ENCODE assay signal across 16 mouse cellular contexts in the genomic region with DNA sequence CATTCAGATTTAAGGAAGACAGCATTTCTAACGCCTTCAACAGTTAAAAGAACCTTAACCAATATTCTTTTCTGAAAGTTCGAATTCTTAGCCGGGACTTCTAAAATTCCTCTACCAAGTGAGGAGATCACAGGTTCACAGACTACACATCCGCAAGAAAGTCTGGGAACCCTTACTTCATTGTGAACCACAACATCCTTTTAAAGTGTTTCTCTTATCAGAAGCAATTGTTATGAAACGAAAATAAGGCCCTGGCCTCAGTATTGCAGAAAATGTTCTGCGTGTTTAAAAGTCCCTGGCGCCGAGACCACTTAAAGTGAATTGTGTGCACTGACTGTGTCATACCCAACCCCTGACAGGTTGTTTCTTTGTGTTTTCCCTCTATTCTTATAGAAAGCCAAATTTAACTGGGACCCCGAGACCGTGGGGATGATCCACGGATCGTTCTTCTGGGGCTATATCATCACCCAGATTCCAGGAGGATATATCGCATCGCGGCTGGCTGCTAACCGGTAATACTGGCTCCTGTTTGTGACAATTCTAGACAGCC. TPM values are rescaled to one million over a fixed set of nuclear protein-coding genes. Genes with fewer than 3 reads are reported as not detected.
DNase-seq lines count a peak whose midpoint lies in the region; ATAC-seq and TF ChIP-seq lines count a peak whose summit lies in the region.
"Had no signal": no experiment of that assay in that cellular context is flagged by ENCODE, and none has a peak within 500 bp of the region (broad histone marks: within the 10 kb centered on the region; RNA-seq: fewer than 3 reads in every experiment).

No protein-coding gene starts in this region.

- WGBS in embryonic facial prominence, embryonic 14.5 days = 3% methylated on average over 16 of the region's 16 CpGs
- WGBS in hindbrain, embryonic 11.5 days = 2% methylated on average over 16 of the region's 16 CpGs
- under 1% methylated on average over 16 of the region's 16 CpGs for WGBS in midbrain, embryonic 12.5 days

- H3K4me1 ChIP-seq in E14TG2a.4 (replicated peaks; ENCODE audit: low read depth, low read length) = peaks cover 36% of the 10 kb centered on the region
- no peaks in the 10 kb centered on the region for H3K4me1 ChIP-seq in embryonic facial prominence, embryonic 14.5 days (ENCODE audit: control insufficient read depth, insufficient read depth, low read length)
- 0 out of 2 replicates have a peak, but pooled peaks cover 3% of the 10 kb centered on the region for H3K4me1 ChIP-seq in hindbrain, embryonic 11.5 days (replicated peaks; ENCODE audit: control insufficient read depth, insufficient read depth, low read length)
- H3K4me1 ChIP-seq in midbrain, embryonic 12.5 days = peaks cover 22% of the 10 kb centered on the region

- H3K9me3 ChIP-seq in E14TG2a.4 (ENCODE audit: low read length) = no peaks in the 10 kb centered on the region
- H3K9me3 ChIP-seq in embryonic facial prominence, embryonic 14.5 days (ENCODE audit: control insufficient read depth, low read length) = no peaks in the 10 kb centered on the region
- no peaks in the 10 kb centered on the region for H3K9me3 ChIP-seq in hindbrain, embryonic 11.5 days (ENCODE audit: control insufficient read depth, low read length)
- H3K9me3 ChIP-seq in midbrain, embryonic 12.5 days = no peaks in the 10 kb centered on the region
- H3K9me3 ChIP-seq: heart, embryonic 12.5 days; stomach, embryonic 15.5 days had no signal

- H3K9ac ChIP-seq in embryonic facial prominence, embryonic 14.5 days (ENCODE audit: low read depth, low read length) = no peak overlapping the region; the same call in 1 of the 2 replicates
- H3K9ac ChIP-seq in hindbrain, embryonic 11.5 days (ENCODE audit: low read depth, low read length) = peak overlapping the region; percentile 42; the same call in 1 of the 2 replicates
- H3K9ac ChIP-seq in midbrain, embryonic 12.5 days (replicated peaks) = peak overlapping the region; percentile 70
- H3K9ac ChIP-seq: heart, embryonic 12.5 days; stomach, embryonic 15.5 days had no signal

- no peak for DNase-seq in embryonic facial prominence, embryonic 14.5 days (ENCODE audit: low spot score)
- DNase-seq in hindbrain, embryonic 11.5 days (ENCODE audit: low spot score) = peak; percentile 60
- no peak for DNase-seq in lung, postnatal 4 days
- DNase-seq in heart, adult 8-10 months (ENCODE audit: low spot score) = no peak
- DNase-seq in adipocyte (ENCODE audit: low spot score) = no peak
- no peak for DNase-seq in ovary, postnatal 36 days (ENCODE audit: low spot score)
- DNase-seq: cerebellum, adult 9-11 months; gastrocnemius, postnatal 10 days; lung, adult 18-20 months; thymus, postnatal 36 days had no signal

- no peak for TF ChIP-seq CTCF in E14TG2a.4 (conservative IDR thresholded peaks at IDR 0.05; ENCODE audit: low read length)

- peak overlapping the region; percentile 33; the same call in 1 of the 2 replicates for H3K27ac ChIP-seq in embryonic facial prominence, embryonic 14.5 days (replicated peaks; ENCODE audit: low read depth, low read length)
- peak overlapping the region; percentile 83 for H3K27ac ChIP-seq in hindbrain, embryonic 11.5 days (ENCODE audit: low read depth, low read length)
- H3K27ac ChIP-seq in midbrain, embryonic 12.5 days (replicated peaks) = peak overlapping the region; percentile 92
- H3K27ac ChIP-seq: stomach, embryonic 15.5 days had no signal

- H3K4me2 ChIP-seq in embryonic facial prominence, embryonic 14.5 days (ENCODE audit: low read depth, low read length) = peak overlapping the region; percentile 31; the same call in 1 of the 2 replicates
- peak overlapping the region; percentile 39 for H3K4me2 ChIP-seq in hindbrain, embryonic 11.5 days (replicated peaks; ENCODE audit: low read depth, low read length)
- peak overlapping the region; percentile 53 for H3K4me2 ChIP-seq in midbrain, embryonic 12.5 days (replicated peaks)
- H3K4me2 ChIP-seq: stomach, embryonic 15.5 days had no signal

- ATAC-seq in embryonic facial prominence, embryonic 14.5 days (ENCODE audit: low read depth) = no peak
- no peak for ATAC-seq in hindbrain, embryonic 11.5 days (ENCODE audit: low FRiP score)
- no peak for ATAC-seq in midbrain, embryonic 12.5 days (ENCODE audit: low FRiP score, low read depth)

- no peaks in the 10 kb centered on the region for H3K36me3 ChIP-seq in E14TG2a.4 (ENCODE audit: insufficient read depth, low read length)
- no peaks in the 10 kb centered on the region for H3K36me3 ChIP-seq in embryonic facial prominence, embryonic 14.5 days (ENCODE audit: control insufficient read depth, insufficient read depth, low read length)
- no peaks in the 10 kb centered on the region for H3K36me3 ChIP-seq in hindbrain, embryonic 11.5 days (ENCODE audit: control insufficient read depth, insufficient read depth, low read length)
- no peaks in the 10 kb centered on the region for H3K36me3 ChIP-seq in midbrain, embryonic 12.5 days
- H3K36me3 ChIP-seq: heart, embryonic 12.5 days; stomach, embryonic 15.5 days had no signal

- H3K4me3 ChIP-seq in E14TG2a.4 (replicated peaks; ENCODE audit: low read length) = peak overlapping the region; percentile 51; the same call in 1 of the 2 replicates
- no peak overlapping the region for H3K4me3 ChIP-seq in embryonic facial prominence, embryonic 14.5 days (ENCODE audit: low read depth, low read length)
- H3K4me3 ChIP-seq in hindbrain, embryonic 11.5 days (ENCODE audit: low read depth, low read length) = peak overlapping the region; percentile 26
- peak overlapping the region; percentile 40 for H3K4me3 ChIP-seq in midbrain, embryonic 12.5 days
- H3K4me3 ChIP-seq: heart, embryonic 12.5 days; stomach, embryonic 15.5 days had no signal

- H3K27me3 ChIP-seq in E14TG2a.4 (ENCODE audit: insufficient read depth, low read length) = peaks cover 54% of the 10 kb centered on the region
- peaks cover 91% of the 10 kb centered on the region for H3K27me3 ChIP-seq in embryonic facial prominence, embryonic 14.5 days (replicated peaks; ENCODE audit: control insufficient read depth, insufficient read depth, low read length)
- H3K27me3 ChIP-seq in hindbrain, embryonic 11.5 days (ENCODE audit: control insufficient read depth, insufficient read depth, low read length) = peaks cover 63% of the 10 kb centered on the region
- peaks cover 69% of the 10 kb centered on the region for H3K27me3 ChIP-seq in midbrain, embryonic 12.5 days

RNA-seq across cellular contexts. Expression of a gene that starts 4.7 kb away (rescaled TPM):
- 3.9 and 4.4 TPM in 2 replicates for polyA plus RNA-seq in embryonic facial prominence, embryonic 14.5 days (2014; fragmentation: Nextera tagmentation; extraction: Ambion mirVana)
- polyA plus RNA-seq in hindbrain, embryonic 11.5 days (2014; fragmentation: Nextera tagmentation; extraction: Ambion mirVana) = 33.2 and 34.9 TPM in 2 replicates
- polyA plus RNA-seq in midbrain, embryonic 12.5 days (2016; fragmentation: Nextera tagmentation; extraction: Ambion mirVana) = 52.6 and 59.0 TPM in 2 replicates
- total RNA-seq in heart, adult 8-10 months (2022) = not detected
- total RNA-seq: megakaryocyte, adult 5-6 weeks had no signal
- polyA plus RNA-seq: kidney, embryonic 14.5 days had no signal

Comparison
In these comparisons a context has a peak if more than half of its experiments do, and no peak if none do; other contexts are left out.
1. H3K27ac ChIP-seq: peak in every context shown above with its lines; median percentile 92 in midbrain, embryonic 12.5 days; 83 in hindbrain, embryonic 11.5 days; 33 in embryonic facial prominence, embryonic 14.5 days.